Mouse (Mus musculus) heart, adult 9 months (tissue): ENCODE results near the gene Osbpl3.
A peak's percentile ranks its signal among the peaks of the same experiment; 100 is the strongest.

Experiments used
- DNase-seq, 2 experiments: peaks; one replicate each; pipeline ENCODE4 v3.0.0; 2022; ENCODE audit warnings: low spot score in 2 of 2

Osbpl3 gene

GRCm38 (mm10) chr6:50334846-50335821, 120.9 kb downstream of the Osbpl3 start:
- no peak for DNase-seq

GRCm38 (mm10) chr6:50333346-50333745, 122.7 kb downstream of the Osbpl3 start:
- DNase-seq: no peak

GRCm38 (mm10) chr6:50331477-50331876, 124.5 kb downstream of the Osbpl3 start:
- DNase-seq: no peak

- DNase-seq: no peak
Measured at GRCm38 (mm10) chr6:50329380-50329779, 126.6 kb downstream of the Osbpl3 start.

- DNase-seq: no peak
Measured at GRCm38 (mm10) chr6:50328901-50329300, 127.1 kb downstream of the Osbpl3 start.

- no peak for DNase-seq
Measured at GRCm38 (mm10) chr6:50326192-50326591, 129.8 kb downstream of the Osbpl3 start.

GRCm38 (mm10) chr6:50325485-50325884, 130.5 kb downstream of the Osbpl3 start:
- no peak for DNase-seq

- no peak for DNase-seq
Measured at GRCm38 (mm10) chr6:50322631-50323030, 133.4 kb downstream of the Osbpl3 start.

GRCm38 (mm10) chr6:50321739-50322138, 134.3 kb downstream of the Osbpl3 start:
- DNase-seq: no peak

GRCm38 (mm10) chr6:50318590-50319172, 137.3 kb downstream of the Osbpl3 start:
- no peak for DNase-seq

GRCm38 (mm10) chr6:50318150-50318549, 137.9 kb downstream of the Osbpl3 start:
- no peak for DNase-seq

GRCm38 (mm10) chr6:50316795-50317505, 139.1 kb downstream of the Osbpl3 start:
- DNase-seq: no peak

- DNase-seq: peak in 1 of 2 experiments; percentile 30
Measured at GRCm38 (mm10) chr6:50314406-50315071, 141.5 kb downstream of the Osbpl3 start.

- peak; percentile 57 to 58 for DNase-seq
Measured at GRCm38 (mm10) chr6:50312647-50313046, 143.4 kb downstream of the Osbpl3 start.

- DNase-seq: no peak
Measured at GRCm38 (mm10) chr6:50309019-50309418, 147.0 kb downstream of the Osbpl3 start.

GRCm38 (mm10) chr6:50306625-50307024, 149.4 kb downstream of the Osbpl3 start:
- no peak for DNase-seq

GRCm38 (mm10) chr6:50304949-50305491, 151.0 kb downstream of the Osbpl3 start:
- peak; percentile 63 to 64 for DNase-seq

GRCm38 (mm10) chr6:50301121-50301520, 154.9 kb downstream of the Osbpl3 start:
- DNase-seq: no peak

GRCm38 (mm10) chr6:50300622-50301021, 155.4 kb downstream of the Osbpl3 start:
- no peak for DNase-seq

- DNase-seq: no peak
Measured at GRCm38 (mm10) chr6:50299071-50299470, 156.9 kb downstream of the Osbpl3 start.

- DNase-seq: no peak
Measured at GRCm38 (mm10) chr6:50297671-50298070, 158.3 kb downstream of the Osbpl3 start.
